Mouse (Mus musculus): Measurements from ENCODE around the gene Nr2c1.

DNA sequence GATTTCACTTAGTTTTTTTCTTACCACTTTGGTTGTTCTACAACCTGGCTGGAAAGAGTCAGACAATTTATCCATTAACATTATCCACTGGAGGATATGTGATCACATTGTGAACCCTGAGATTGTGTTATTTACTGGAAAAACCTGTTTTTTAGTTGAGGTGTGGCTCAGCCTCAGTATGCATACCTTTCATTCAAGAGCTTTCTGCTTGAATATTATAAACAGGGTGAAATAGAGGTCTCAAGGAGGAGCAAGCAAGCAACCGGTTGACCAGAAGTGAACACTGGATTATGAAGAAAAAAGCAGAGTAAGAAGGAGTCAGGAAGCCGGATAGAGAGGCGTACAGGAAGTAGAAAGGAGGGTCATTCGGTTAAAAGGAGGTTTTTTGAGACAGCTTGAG lies 3.7 kb downstream of the Nr2c1 start:
- TF ChIP-seq GATA1 (IDR thresholded peaks at IDR 0.05; ENCODE audit: borderline replicate concordance, low read length) (no peak), FLI1 (IDR thresholded peaks at IDR 0.05; ENCODE audit: low read length) (no peak)
